Mouse (Mus musculus): ENCODE results near the gene Sept10. TPM values are rescaled to one million over a fixed set of nuclear protein-coding genes. Genes with fewer than 3 reads are reported as not detected.

Gene Sept10
- polyA plus RNA-seq, 1 experiment = 22.1 TPM

DNA sequence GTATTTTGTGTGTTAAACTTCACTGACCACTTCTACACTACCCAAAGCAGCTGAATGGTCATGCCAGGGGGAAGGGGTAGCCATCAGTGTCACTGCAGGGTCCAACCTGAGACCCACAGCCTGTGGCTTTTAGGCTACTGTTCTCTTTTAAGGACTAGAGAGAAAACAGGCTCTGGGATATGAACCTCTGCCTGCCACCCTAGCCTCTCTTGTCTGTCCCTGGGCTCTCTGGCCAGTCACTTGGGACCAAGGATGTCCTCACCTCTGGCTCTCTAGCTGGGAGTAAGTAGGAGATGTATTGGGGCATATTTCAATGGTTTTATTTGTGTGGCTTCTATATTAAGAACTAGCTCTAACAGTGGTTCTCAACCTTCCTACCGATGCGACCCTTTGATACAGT lies 101.8 kb downstream of the Sept10 start:
- TF ChIP-seq POLR2A (IDR thresholded peaks at IDR 0.05; ENCODE audit: borderline replicate concordance, extremely low read depth, insufficient read depth, insufficient read length, poor library complexity, severe bottlenecking) = no peak
- no peak for TF ChIP-seq CTCF (IDR thresholded peaks at IDR 0.05; ENCODE audit: borderline replicate concordance, extremely low read depth, insufficient read depth, insufficient read length)

DNA sequence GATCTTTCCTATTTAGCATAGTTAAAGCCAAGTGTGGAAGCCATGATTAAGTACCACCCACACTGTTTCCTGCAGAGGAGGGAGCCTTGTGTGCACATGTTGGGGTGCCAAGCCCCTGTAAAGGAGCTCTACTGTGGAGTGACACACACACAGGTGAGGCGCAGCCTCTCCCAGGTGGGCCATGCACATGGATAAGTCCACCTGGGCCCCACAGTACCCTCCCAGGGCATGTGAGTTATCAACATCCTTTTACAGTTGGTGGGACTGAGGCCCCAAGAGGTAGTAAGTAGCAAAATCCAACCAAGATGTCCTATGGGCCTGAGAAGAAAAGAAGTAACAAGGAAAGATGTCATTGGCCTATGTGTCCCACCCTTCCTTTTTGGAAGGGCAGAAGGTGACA lies 102.6 kb downstream of the Sept10 start:
- DNase-seq (ENCODE audit: low read depth) = no peak
- TF ChIP-seq CTCF (IDR thresholded peaks at IDR 0.05; ENCODE audit: borderline replicate concordance, extremely low read depth, insufficient read depth, insufficient read length) (no peak), POLR2A (IDR thresholded peaks at IDR 0.05; ENCODE audit: borderline replicate concordance, extremely low read depth, insufficient read depth, insufficient read length, poor library complexity, severe bottlenecking) (no peak)

More for the DNA sequence above, 101.8 kb downstream of the Sept10 start:
- no peak for DNase-seq (ENCODE audit: low read depth)

DNA sequence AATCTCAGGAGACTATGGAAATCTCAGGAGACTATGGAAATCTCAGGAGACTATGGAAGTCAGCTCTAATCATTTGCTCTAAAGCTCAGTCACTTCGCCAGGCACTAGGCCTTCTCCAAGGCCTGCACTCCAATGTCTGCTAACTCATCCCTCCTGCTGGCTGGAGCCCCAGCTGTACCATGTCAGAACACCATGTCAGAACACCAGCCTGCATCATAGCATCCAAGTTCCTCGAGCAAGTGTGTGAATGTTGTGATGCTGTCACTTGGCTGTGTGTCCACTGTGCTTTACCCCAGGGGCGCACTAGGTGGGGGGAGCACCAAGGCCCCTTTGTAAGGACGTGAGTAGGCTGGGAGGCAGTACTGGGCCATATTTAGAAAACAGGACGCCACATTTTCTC lies 104.1 kb downstream of the Sept10 start:
- TF ChIP-seq POLR2A (IDR thresholded peaks at IDR 0.05; ENCODE audit: borderline replicate concordance, extremely low read depth, insufficient read depth, insufficient read length, poor library complexity, severe bottlenecking) (no peak), CTCF (IDR thresholded peaks at IDR 0.05; ENCODE audit: borderline replicate concordance, extremely low read depth, insufficient read depth, insufficient read length) (no peak)
- DNase-seq (ENCODE audit: low read depth) = no peak

DNA sequence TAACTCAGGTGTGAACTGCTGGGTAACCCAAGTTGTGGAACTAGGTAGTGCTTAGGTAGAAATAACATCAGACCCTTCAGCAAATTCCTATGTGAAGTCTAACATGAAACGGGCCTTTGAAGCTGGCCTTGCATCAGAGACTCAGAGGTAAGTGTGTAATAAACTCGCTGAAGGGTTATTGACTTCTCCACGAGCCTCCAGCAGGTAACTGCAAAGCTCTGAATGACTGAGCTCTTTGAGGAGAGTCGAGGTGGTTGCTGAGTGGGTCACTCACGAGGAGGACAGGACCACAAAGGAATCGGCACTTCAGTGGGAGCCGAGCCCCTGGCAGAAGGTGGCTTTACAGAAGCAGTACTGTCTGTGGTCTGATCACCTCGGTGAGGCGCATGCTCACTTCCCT lies 105.3 kb downstream of the Sept10 start:
- no peak for DNase-seq (ENCODE audit: low read depth)
- TF ChIP-seq CTCF (IDR thresholded peaks at IDR 0.05; ENCODE audit: borderline replicate concordance, extremely low read depth, insufficient read depth, insufficient read length) (no peak), POLR2A (IDR thresholded peaks at IDR 0.05; ENCODE audit: borderline replicate concordance, extremely low read depth, insufficient read depth, insufficient read length, poor library complexity, severe bottlenecking) (no peak)

DNA sequence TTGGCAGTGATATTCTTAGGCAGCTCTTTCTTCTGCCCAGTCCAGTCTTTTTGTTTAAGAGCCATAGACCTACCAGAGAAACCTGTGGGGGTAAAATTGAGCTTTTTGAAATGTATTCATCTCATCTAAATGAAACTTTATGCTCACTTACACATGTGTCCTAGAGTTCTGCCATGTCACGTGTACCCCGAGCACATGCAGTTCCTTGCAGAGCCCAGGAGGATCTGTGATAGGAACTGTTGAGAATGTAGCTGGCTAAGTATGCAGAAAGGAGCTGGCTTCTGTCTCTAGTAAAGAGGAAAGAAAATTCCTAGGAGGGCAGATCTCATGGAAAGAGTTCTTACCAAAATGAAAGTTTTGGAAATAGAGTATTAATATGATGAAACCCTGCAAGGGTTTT lies 106.0 kb downstream of the Sept10 start:
- TF ChIP-seq CTCF (IDR thresholded peaks at IDR 0.05; ENCODE audit: borderline replicate concordance, extremely low read depth, insufficient read depth, insufficient read length) (no peak), POLR2A (IDR thresholded peaks at IDR 0.05; ENCODE audit: borderline replicate concordance, extremely low read depth, insufficient read depth, insufficient read length, poor library complexity, severe bottlenecking) (no peak)
- DNase-seq (ENCODE audit: low read depth) = no peak

DNA sequence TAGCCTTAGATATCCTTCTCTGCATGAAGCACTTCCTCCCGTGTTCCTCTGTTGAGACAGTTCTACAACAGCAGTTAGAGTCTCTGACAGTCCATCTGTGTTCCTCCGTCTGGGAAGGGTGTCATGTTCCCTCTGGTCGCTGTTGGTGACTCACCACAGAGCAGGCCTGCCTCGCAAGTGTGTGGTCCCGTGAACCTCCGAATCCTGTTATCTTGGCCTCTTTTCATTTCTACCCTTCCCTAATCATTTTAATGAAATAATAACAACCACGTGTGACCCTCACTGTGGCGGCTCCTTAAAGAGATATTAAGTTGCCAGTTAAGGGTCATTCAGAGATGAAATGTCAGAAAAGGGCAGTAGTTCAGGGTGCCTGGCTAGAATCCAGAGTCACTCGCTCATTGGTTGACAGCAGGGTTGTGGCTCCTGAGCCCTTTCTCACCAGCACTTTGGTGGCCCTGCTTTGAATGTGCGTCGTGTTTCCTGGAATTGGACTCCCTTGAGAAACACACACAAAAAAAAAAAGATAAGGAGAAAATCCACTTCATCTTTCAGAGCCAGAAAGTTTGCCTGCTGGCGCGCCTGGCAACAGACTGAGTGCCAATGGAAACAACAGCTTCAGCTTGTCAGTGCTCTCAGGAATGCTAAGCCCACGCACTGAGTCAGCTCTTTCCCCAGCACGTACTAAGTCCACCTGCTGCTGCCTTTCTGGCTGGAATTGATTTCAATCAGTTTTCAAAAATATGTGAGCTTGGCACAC lies 106.9 kb downstream of the Sept10 start:
- peak; percentile 76 for DNase-seq (ENCODE audit: low read depth)
- TF ChIP-seq POLR2A (IDR thresholded peaks at IDR 0.05; ENCODE audit: borderline replicate concordance, extremely low read depth, insufficient read depth, insufficient read length, poor library complexity, severe bottlenecking) (no peak), CTCF (IDR thresholded peaks at IDR 0.05; ENCODE audit: borderline replicate concordance, extremely low read depth, insufficient read depth, insufficient read length) (no peak)

DNA sequence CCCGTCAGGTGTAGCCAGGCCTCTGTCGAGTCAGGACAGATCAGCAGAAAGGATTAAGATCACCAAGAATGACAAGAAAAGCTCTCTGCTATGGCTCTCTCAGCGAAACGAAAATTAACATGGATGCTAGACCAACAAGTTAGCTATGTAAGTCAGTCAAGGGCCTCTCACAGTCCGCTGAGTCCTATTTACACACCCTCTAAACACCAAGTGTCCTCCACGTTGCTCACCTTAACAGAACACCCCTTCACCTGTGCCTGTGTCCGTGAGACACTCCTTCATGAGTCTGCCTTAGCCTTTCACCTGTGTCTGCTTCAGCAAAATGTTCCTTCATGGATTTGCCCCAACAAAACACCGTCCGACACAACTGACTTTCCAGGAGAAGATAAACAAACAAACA lies 108.3 kb downstream of the Sept10 start:
- no peak for DNase-seq (ENCODE audit: low read depth)
- no peak for TF ChIP-seq POLR2A (IDR thresholded peaks at IDR 0.05; ENCODE audit: borderline replicate concordance, extremely low read depth, insufficient read depth, insufficient read length, poor library complexity, severe bottlenecking)
- no peak for TF ChIP-seq CTCF (IDR thresholded peaks at IDR 0.05; ENCODE audit: borderline replicate concordance, extremely low read depth, insufficient read depth, insufficient read length)

DNA sequence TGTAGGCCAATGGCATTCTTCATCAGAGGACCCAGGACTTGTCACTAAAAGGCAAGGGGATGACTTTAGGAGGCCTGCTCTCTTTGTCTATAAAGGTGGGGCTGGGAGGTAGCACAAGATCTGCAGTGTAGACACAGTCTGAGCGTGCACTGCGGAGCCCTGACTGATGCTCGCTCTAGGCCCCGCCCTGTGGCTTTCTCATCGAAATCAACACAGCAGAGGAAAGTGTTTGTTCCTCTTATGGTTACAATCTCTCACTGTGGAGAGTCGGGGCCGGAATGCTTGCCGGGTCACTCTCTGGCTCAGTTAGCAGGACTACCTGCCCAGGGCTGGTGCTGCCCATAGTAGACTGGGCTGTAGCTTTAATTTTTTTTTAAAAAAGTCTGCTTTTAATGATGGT lies 108.9 kb downstream of the Sept10 start:
- DNase-seq (ENCODE audit: low read depth) = no peak
- TF ChIP-seq POLR2A (IDR thresholded peaks at IDR 0.05; ENCODE audit: borderline replicate concordance, extremely low read depth, insufficient read depth, insufficient read length, poor library complexity, severe bottlenecking) (no peak), CTCF (IDR thresholded peaks at IDR 0.05; ENCODE audit: borderline replicate concordance, extremely low read depth, insufficient read depth, insufficient read length) (no peak)

DNA sequence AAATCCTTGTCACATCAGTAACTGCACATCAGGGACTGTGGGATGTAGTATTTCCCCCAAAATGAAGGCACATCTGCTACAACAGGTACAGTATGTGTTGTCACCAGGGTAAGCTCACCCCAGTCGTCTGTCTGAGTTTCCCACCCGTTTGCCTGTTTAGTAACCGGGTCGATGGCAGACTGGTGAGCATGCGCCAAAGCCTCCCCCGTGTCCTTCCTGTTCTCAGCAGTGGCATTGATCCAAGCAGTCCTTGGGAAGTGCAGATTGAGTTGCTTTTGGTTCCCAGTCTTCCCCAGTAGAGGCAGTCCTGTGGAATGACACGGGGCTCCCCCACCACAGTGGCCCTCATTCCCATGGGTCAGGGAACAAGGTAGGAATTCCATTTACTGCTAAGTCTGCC lies 111.3 kb downstream of the Sept10 start:
- no peak for TF ChIP-seq POLR2A (IDR thresholded peaks at IDR 0.05; ENCODE audit: borderline replicate concordance, extremely low read depth, insufficient read depth, insufficient read length, poor library complexity, severe bottlenecking)
- no peak for TF ChIP-seq CTCF (IDR thresholded peaks at IDR 0.05; ENCODE audit: borderline replicate concordance, extremely low read depth, insufficient read depth, insufficient read length)
- no peak for DNase-seq (ENCODE audit: low read depth)

DNA sequence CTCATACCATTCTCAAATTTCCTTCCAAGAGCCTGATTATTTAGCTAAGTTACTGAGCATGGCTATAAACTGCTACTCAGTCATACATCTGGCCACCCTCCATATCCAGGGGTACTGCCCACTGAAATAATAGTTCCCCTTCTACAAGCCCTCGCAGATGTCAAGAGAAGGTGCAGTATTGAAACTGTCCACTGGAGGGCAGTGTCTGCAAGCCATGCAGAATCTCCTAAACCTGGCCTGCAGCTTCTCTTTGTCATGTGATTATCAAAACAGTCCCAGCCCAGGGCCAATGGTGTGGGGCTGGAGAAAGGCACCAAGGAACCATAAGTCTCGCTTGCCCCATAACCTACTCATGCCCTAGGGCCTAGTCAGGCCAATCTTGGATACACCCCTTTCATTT lies 112.6 kb downstream of the Sept10 start:
- DNase-seq (ENCODE audit: low read depth) = peak; percentile 73
- peak; percentile 82 for TF ChIP-seq CTCF (IDR thresholded peaks at IDR 0.05; ENCODE audit: borderline replicate concordance, extremely low read depth, insufficient read depth, insufficient read length)
- no peak for TF ChIP-seq POLR2A (IDR thresholded peaks at IDR 0.05; ENCODE audit: borderline replicate concordance, extremely low read depth, insufficient read depth, insufficient read length, poor library complexity, severe bottlenecking)

DNA sequence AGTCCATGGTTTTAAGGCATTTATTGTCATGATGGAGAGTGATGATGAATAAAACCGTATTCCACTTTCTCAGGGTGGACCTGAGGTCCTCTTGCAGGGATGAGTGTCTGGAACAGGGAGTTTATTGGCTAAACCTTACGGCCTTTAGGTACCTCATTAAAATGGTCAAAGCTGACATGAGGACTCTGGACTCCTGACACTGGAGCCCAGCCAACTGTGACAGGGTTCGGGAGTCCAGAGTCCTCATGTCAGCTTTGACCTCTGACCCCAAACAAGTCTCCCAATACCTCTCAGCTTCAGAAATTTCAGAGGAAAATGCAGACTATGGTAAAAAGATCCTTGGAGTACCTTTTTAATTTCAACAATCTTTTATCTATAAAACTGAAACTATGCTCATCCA lies 115.0 kb downstream of the Sept10 start:
- TF ChIP-seq CTCF (IDR thresholded peaks at IDR 0.05; ENCODE audit: borderline replicate concordance, extremely low read depth, insufficient read depth, insufficient read length) (no peak), POLR2A (IDR thresholded peaks at IDR 0.05; ENCODE audit: borderline replicate concordance, extremely low read depth, insufficient read depth, insufficient read length, poor library complexity, severe bottlenecking) (no peak)
- no peak for DNase-seq (ENCODE audit: low read depth)

DNA sequence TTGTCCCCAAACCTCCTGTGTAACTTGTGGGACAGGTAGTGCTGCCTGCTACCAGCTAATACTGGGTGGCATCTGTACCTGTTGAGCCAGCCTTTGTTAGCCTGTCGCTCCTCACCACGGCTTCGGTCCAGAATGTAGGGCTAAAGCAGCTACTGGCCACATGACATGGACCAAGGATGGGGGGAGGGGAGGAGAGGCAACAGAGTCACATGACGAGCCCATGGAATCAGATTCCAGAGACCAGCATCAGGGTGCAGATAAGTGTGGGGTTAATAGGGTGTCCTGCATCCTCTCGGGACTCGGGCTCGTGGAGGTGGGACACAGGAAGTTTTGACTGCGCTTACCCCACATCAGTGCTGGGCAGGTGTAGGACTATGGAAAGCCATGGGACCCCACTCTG lies 115.8 kb downstream of the Sept10 start:
- TF ChIP-seq CTCF (IDR thresholded peaks at IDR 0.05; ENCODE audit: borderline replicate concordance, extremely low read depth, insufficient read depth, insufficient read length) (no peak), POLR2A (IDR thresholded peaks at IDR 0.05; ENCODE audit: borderline replicate concordance, extremely low read depth, insufficient read depth, insufficient read length, poor library complexity, severe bottlenecking) (no peak)
- DNase-seq (ENCODE audit: low read depth) = no peak

Measured in brain, embryonic 14.5 days (tissue).